Mouse (Mus musculus) lung, embryonic 15.5 days (tissue): ENCODE results near the gene Enox2. TPM values are rescaled to one million over a fixed set of nuclear protein-coding genes. Genes with fewer than 3 reads are reported as not detected.
A peak's percentile ranks its signal among the peaks of the same experiment; 100 is the strongest.

Experiments
- ATAC-seq: fragments of 200-750 bp; cut with Nextera tagmentation; 2 replicates; pipeline ENCODE4 v1.8.0; 2017; ENCODE audit warnings: moderate number of reproducible peaks, borderline replicate concordance; ENCODE audit not compliant: low FRiP score, low TSS enrichment; ENCODE audit errors: extremely low read depth
- H3K27ac ChIP-seq: fragments of 300-500 bp; sonication (generic); 2 replicates; pipeline ENCODE4 v1.5.1; 2015; ENCODE audit warnings: moderate library complexity, mild to moderate bottlenecking, inconsistent platforms
- H3K27me3 ChIP-seq: fragments of 300-500 bp; sonication (generic); 2 replicates; pipeline ENCODE4 v1.6.1; 2015; ENCODE audit warnings: inconsistent platforms
- H3K36me3 ChIP-seq: fragments of 300-500 bp; sonication (generic); 2 replicates; pipeline ENCODE4 v1.6.1; 2015; ENCODE audit warnings: inconsistent platforms
- H3K4me1 ChIP-seq: fragments of 300-500 bp; sonication (generic); 2 replicates; pipeline ENCODE4 v1.6.1; 2015; ENCODE audit warnings: inconsistent platforms
- H3K4me2 ChIP-seq: fragments of 300-500 bp; sonication (generic); 2 replicates; pipeline ENCODE4 v1.6.1; 2015; ENCODE audit warnings: inconsistent platforms, mild to moderate bottlenecking, moderate library complexity
- H3K4me3 ChIP-seq: fragments of 300-500 bp; sonication (generic); 2 replicates; pipeline ENCODE4 v1.5.1; 2015; ENCODE audit warnings: mild to moderate bottlenecking, inconsistent platforms
- H3K9ac ChIP-seq: fragments of 300-500 bp; sonication (generic); 2 replicates; pipeline ENCODE4 v1.6.1; 2015; ENCODE audit warnings: inconsistent platforms
- H3K9me3 ChIP-seq: fragments of 300-500 bp; sonication (generic); 2 replicates; pipeline ENCODE4 v1.6.1; 2016; ENCODE audit warnings: inconsistent platforms
- WGBS: fragments of 180-500 bp; shearing (Covaris S2); methylation state at CpG from one replicate; pipeline ENCODE4 v1.1.7; 2015; 5-methylcytosine and 5-hydroxymethylcytosine counted together
- polyA plus RNA-seq: library from polyadenylated mRNA; unstranded; fragments of >200 nt; fragmentation: Nextera tagmentation; extraction: Ambion mirVana; gene quantifications from 2 replicates; pipeline ENCODE4 v1.2.1, GENCODE M21; 2015

Enox2 gene
- polyA plus RNA-seq: 7.0 and 7.3 TPM in 2 replicates

- WGBS: 13% methylated on average over 26 of the region's 26 CpGs
- Histone ChIP-seq H3K27ac (peak within 1 kb of the TSS; percentile 70), H3K27me3 (no peaks in the 10 kb centered on the region), H3K4me1 (no peaks in the 10 kb centered on the region), H3K4me3 (peak within 1 kb of the TSS; percentile 58), H3K9me3 (no peaks in the 10 kb centered on the region), H3K9ac (peak within 1 kb of the TSS; percentile 53), H3K4me2 (peak within 1 kb of the TSS; percentile 55), H3K36me3 (no peaks in the 10 kb centered on the region)
- ATAC-seq: peak; percentile 100
Measured at GRCm38 (mm10) chrX:49287700-49288563, at the start of gene Enox2. TSS of gene Enox2 (minus strand) at chrX:49288259.

GRCm38 (mm10) chrX:49309496-49309895 is 21.4 kb upstream of the Enox2 start:
- Histone ChIP-seq H3K4me1 (no peaks in the 10 kb centered on the region), H3K9ac (no peak overlapping the region), H3K4me3 (no peak overlapping the region), H3K4me2 (no peak overlapping the region), H3K27ac (no peak overlapping the region), H3K27me3 (no peaks in the 10 kb centered on the region), H3K36me3 (no peaks in the 10 kb centered on the region), H3K9me3 (no peaks in the 10 kb centered on the region)
- ATAC-seq: no peak
- 50% methylated on average over 1 of the region's 1 CpGs for WGBS

- H3K4me3 ChIP-seq: no peak overlapping the region
- H3K36me3 ChIP-seq: no peaks in the 10 kb centered on the region
- H3K4me1 ChIP-seq: no peaks in the 10 kb centered on the region
- no peak for ATAC-seq
- no peak overlapping the region for H3K27ac ChIP-seq
- H3K27me3 ChIP-seq: no peaks in the 10 kb centered on the region
- H3K4me2 ChIP-seq: no peak overlapping the region
- H3K9me3 ChIP-seq: no peaks in the 10 kb centered on the region
- 10% methylated on average over 5 of the region's 5 CpGs for WGBS
- no peak overlapping the region for H3K9ac ChIP-seq
Measured at GRCm38 (mm10) chrX:49306659-49307058, 18.6 kb upstream of the Enox2 start.

GRCm38 (mm10) chrX:49279918-49280586 is 8.0 kb downstream of the Enox2 start:
- Histone ChIP-seq H3K4me3 (no peak overlapping the region), H3K9me3 (no peaks in the 10 kb centered on the region), H3K27ac (no peak overlapping the region), H3K4me1 (no peaks in the 10 kb centered on the region), H3K4me2 (no peak overlapping the region), H3K36me3 (no peaks in the 10 kb centered on the region), H3K27me3 (no peaks in the 10 kb centered on the region), H3K9ac (no peak overlapping the region)
- no peak for ATAC-seq
- WGBS: 61% methylated on average over 2 of the region's 2 CpGs

- 67% methylated on average over 12 of the region's 12 CpGs for WGBS
- H3K9me3 ChIP-seq: no peaks in the 10 kb centered on the region
- no peaks in the 10 kb centered on the region for H3K36me3 ChIP-seq
- no peaks in the 10 kb centered on the region for H3K27me3 ChIP-seq
- H3K9ac ChIP-seq: no peak overlapping the region
- H3K4me1 ChIP-seq: no peaks in the 10 kb centered on the region
- H3K4me2 ChIP-seq: no peak overlapping the region
- no peak overlapping the region for H3K27ac ChIP-seq
- no peak overlapping the region for H3K4me3 ChIP-seq
- ATAC-seq: no peak
Measured at GRCm38 (mm10) chrX:49273487-49274042, 14.5 kb downstream of the Enox2 start.

- ATAC-seq: no peak
- no peaks in the 10 kb centered on the region for H3K27me3 ChIP-seq
- WGBS: 81% methylated on average over 4 of the region's 4 CpGs
Measured at GRCm38 (mm10) chrX:49250816-49251215, 37.2 kb downstream of the Enox2 start.

GRCm38 (mm10) chrX:49225792-49226426 is 62.1 kb downstream of the Enox2 start:
- no peak overlapping the region for H3K4me3 ChIP-seq
- no peak for ATAC-seq
- no peaks in the 10 kb centered on the region for H3K9me3 ChIP-seq
- H3K4me2 ChIP-seq: no peak overlapping the region
- no peak overlapping the region for H3K9ac ChIP-seq
- no peaks in the 10 kb centered on the region for H3K36me3 ChIP-seq
- H3K27me3 ChIP-seq: no peaks in the 10 kb centered on the region
- H3K27ac ChIP-seq: no peak overlapping the region
- no peaks in the 10 kb centered on the region for H3K4me1 ChIP-seq
- whole genome bisulfite sequencing: 55% methylated on average over 1 of the region's 1 CpGs

More at GRCm38 (mm10) chrX:49250816-49251215, 37.2 kb downstream of the Enox2 start:
- no peaks in the 10 kb centered on the region for H3K36me3 ChIP-seq
- no peaks in the 10 kb centered on the region for H3K4me1 ChIP-seq
- H3K9me3 ChIP-seq: no peaks in the 10 kb centered on the region
- H3K4me3 ChIP-seq: no peak overlapping the region
- no peak overlapping the region for H3K9ac ChIP-seq
- H3K4me2 ChIP-seq: no peak overlapping the region
- H3K27ac ChIP-seq: no peak overlapping the region

- H3K9me3 ChIP-seq: no peaks in the 10 kb centered on the region
- no peaks in the 10 kb centered on the region for H3K4me1 ChIP-seq
- H3K4me2 ChIP-seq: no peak overlapping the region
- no peak for ATAC-seq
- no peaks in the 10 kb centered on the region for H3K27me3 ChIP-seq
- H3K27ac ChIP-seq: no peak overlapping the region
- no peaks in the 10 kb centered on the region for H3K36me3 ChIP-seq
- H3K4me3 ChIP-seq: no peak overlapping the region
- 57% methylated on average over 3 of the region's 3 CpGs for WGBS
- no peak overlapping the region for H3K9ac ChIP-seq
Measured at GRCm38 (mm10) chrX:49216422-49216821, 71.6 kb downstream of the Enox2 start.

- 80% methylated on average over 4 of the region's 4 CpGs for WGBS
- Histone ChIP-seq H3K27me3 (no peaks in the 10 kb centered on the region), H3K4me2 (no peak overlapping the region), H3K27ac (no peak overlapping the region), H3K9me3 (no peaks in the 10 kb centered on the region), H3K4me1 (no peaks in the 10 kb centered on the region), H3K9ac (no peak overlapping the region), H3K4me3 (no peak overlapping the region), H3K36me3 (no peaks in the 10 kb centered on the region)
- ATAC-seq: no peak
Measured at GRCm38 (mm10) chrX:49196386-49196785, 91.7 kb downstream of the Enox2 start.

- Histone ChIP-seq H3K9me3 (no peaks in the 10 kb centered on the region), H3K4me1 (no peaks in the 10 kb centered on the region), H3K36me3 (no peaks in the 10 kb centered on the region), H3K4me3 (no peak overlapping the region), H3K9ac (no peak overlapping the region), H3K27ac (no peak overlapping the region), H3K27me3 (no peaks in the 10 kb centered on the region), H3K4me2 (no peak overlapping the region)
- WGBS: 50% methylated on average over 3 of the region's 3 CpGs
- no peak for ATAC-seq
Measured at GRCm38 (mm10) chrX:49181136-49181535, 106.9 kb downstream of the Enox2 start.

GRCm38 (mm10) chrX:49178670-49179069 is 109.4 kb downstream of the Enox2 start:
- Histone ChIP-seq H3K4me2 (no peak overlapping the region), H3K9ac (no peak overlapping the region), H3K27me3 (no peaks in the 10 kb centered on the region), H3K4me3 (no peak overlapping the region), H3K27ac (no peak overlapping the region), H3K36me3 (no peaks in the 10 kb centered on the region), H3K4me1 (no peaks in the 10 kb centered on the region), H3K9me3 (no peaks in the 10 kb centered on the region)
- no peak for ATAC-seq
- 84% methylated on average over 3 of the region's 3 CpGs for WGBS
